Mouse (Mus musculus): ENCODE results near the gene Etl4. TPM values are rescaled to one million over a fixed set of nuclear protein-coding genes. Genes with fewer than 3 reads are reported as not detected.
A peak's percentile ranks its signal among the peaks of the same experiment; 100 is the strongest.

Etl4 gene
- polyA plus RNA-seq, 1 experiment, result 154 TPM

- TF ChIP-seq EP300 (IDR thresholded peaks at IDR 0.05; ENCODE audit: insufficient read depth, low read depth, low read length), result no peak
- no peak for TF ChIP-seq CTCF (IDR thresholded peaks at IDR 0.05; ENCODE audit: low read depth, low read length)
- TF ChIP-seq POLR2A (IDR thresholded peaks at IDR 0.05; ENCODE audit: insufficient read depth, low read length), result no peak
- H3K27me3 ChIP-seq (ENCODE audit: control insufficient read depth, insufficient read depth, low read length, poor library complexity, severe bottlenecking), result no peaks in the 10 kb centered on the region
- H3K4me1 ChIP-seq (ENCODE audit: control insufficient read depth, insufficient read depth, low read length), result peaks cover 2% of the 10 kb centered on the region
- H3K27ac ChIP-seq (ENCODE audit: insufficient read depth, low read length), result peak overlapping the region; percentile 94
- no peak overlapping the region for H3K4me3 ChIP-seq (ENCODE audit: low read depth, low read length)
- H3K9me3 ChIP-seq (replicated peaks; ENCODE audit: control insufficient read depth, insufficient read depth, low read length, poor library complexity, severe bottlenecking), result no peaks in the 10 kb centered on the region
- H3K36me3 ChIP-seq (ENCODE audit: control insufficient read depth, insufficient read depth, low read length, poor library complexity, severe bottlenecking), result 0 out of 2 replicates have a peak, but pooled peaks cover 7% of the 10 kb centered on the region
- H3K9ac ChIP-seq (ENCODE audit: low read depth, poor library complexity, severe bottlenecking), result no peak overlapping the region
These were observed 825.9 kb downstream of the Etl4 start for GRCm38 (mm10) chr2:20735444-20735843.

- no peaks in the 10 kb centered on the region for H3K27me3 ChIP-seq (ENCODE audit: control insufficient read depth, insufficient read depth, low read length, poor library complexity, severe bottlenecking)
- peak overlapping the region; percentile 94 for H3K27ac ChIP-seq (ENCODE audit: insufficient read depth, low read length)
- H3K4me1 ChIP-seq (ENCODE audit: control insufficient read depth, insufficient read depth, low read length), result peaks cover 2% of the 10 kb centered on the region
- TF ChIP-seq POLR2A (IDR thresholded peaks at IDR 0.05; ENCODE audit: insufficient read depth, low read length) (no peak), EP300 (IDR thresholded peaks at IDR 0.05; ENCODE audit: insufficient read depth, low read depth, low read length) (peak; percentile 95)
- peak overlapping the region; percentile 49 for H3K9ac ChIP-seq (ENCODE audit: low read depth, poor library complexity, severe bottlenecking)
- H3K9me3 ChIP-seq (replicated peaks; ENCODE audit: control insufficient read depth, insufficient read depth, low read length, poor library complexity, severe bottlenecking), result no peaks in the 10 kb centered on the region
- no peak overlapping the region for H3K4me3 ChIP-seq (ENCODE audit: low read depth, low read length)
- H3K36me3 ChIP-seq (ENCODE audit: control insufficient read depth, insufficient read depth, low read length, poor library complexity, severe bottlenecking), result 0 out of 2 replicates have a peak, but pooled peaks cover 7% of the 10 kb centered on the region
These were observed 826.9 kb downstream of the Etl4 start for GRCm38 (mm10) chr2:20736324-20737015.

DNA sequence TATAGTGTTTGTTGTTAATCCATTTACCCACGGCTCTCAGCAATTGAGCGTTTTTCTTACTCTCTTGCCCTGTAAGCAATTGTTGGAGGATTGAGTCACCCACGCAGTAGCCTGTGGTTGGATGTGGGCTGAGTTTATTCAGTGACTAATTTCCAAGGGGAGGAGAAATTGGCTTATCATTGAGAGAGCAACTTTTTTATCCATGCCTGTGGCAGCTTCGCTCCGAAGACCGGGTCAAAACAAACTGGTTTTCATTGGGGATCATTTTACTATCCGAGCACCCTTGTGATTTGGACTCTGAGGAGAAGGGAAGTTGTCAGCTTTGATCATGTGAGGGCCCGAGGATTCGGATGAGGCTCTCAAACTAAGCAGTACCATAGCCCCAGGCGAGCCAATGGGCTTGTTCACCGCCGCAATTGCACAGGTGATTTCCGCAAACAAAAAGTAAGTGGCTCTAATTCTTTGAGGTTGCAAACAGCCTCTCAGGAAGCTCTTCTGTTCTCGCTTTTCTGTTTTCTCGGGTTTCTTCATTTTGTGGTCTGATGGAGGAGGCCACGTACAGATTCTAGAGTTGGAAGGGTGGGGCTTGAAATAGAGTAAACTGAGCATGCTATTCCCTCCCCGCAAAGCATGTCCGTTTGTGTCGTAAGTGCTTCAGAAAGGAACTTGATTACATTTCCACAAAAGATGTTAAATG lies 827.7 kb downstream of the Etl4 start:
- Histone ChIP-seq H3K9me3 (replicated peaks; ENCODE audit: control insufficient read depth, insufficient read depth, low read length, poor library complexity, severe bottlenecking) (no peaks in the 10 kb centered on the region), H3K27ac (ENCODE audit: insufficient read depth, low read length) (peak overlapping the region; percentile 94), H3K27me3 (ENCODE audit: control insufficient read depth, insufficient read depth, low read length, poor library complexity, severe bottlenecking) (no peaks in the 10 kb centered on the region), H3K4me3 (ENCODE audit: low read depth, low read length) (no peak overlapping the region), H3K9ac (ENCODE audit: low read depth, poor library complexity, severe bottlenecking) (peak overlapping the region; percentile 49), H3K36me3 (ENCODE audit: control insufficient read depth, insufficient read depth, low read length, poor library complexity, severe bottlenecking) (peaks cover 3% of the 10 kb centered on the region; the same call in 1 of the 2 replicates), H3K4me1 (ENCODE audit: control insufficient read depth, insufficient read depth, low read length) (peaks cover 2% of the 10 kb centered on the region)
- TF ChIP-seq EP300 (IDR thresholded peaks at IDR 0.05; ENCODE audit: insufficient read depth, low read depth, low read length), result 0 out of 2 replicates have a peak, but pooled peaks have one; percentile 52
- no peak for TF ChIP-seq POLR2A (IDR thresholded peaks at IDR 0.05; ENCODE audit: insufficient read depth, low read length)
- no peak for TF ChIP-seq CTCF (IDR thresholded peaks at IDR 0.05; ENCODE audit: low read depth, low read length)

- no peaks in the 10 kb centered on the region for H3K27me3 ChIP-seq (ENCODE audit: control insufficient read depth, insufficient read depth, low read length, poor library complexity, severe bottlenecking)
- peaks cover 5% of the 10 kb centered on the region for H3K36me3 ChIP-seq (ENCODE audit: control insufficient read depth, insufficient read depth, low read length, poor library complexity, severe bottlenecking)
- H3K4me1 ChIP-seq (ENCODE audit: control insufficient read depth, insufficient read depth, low read length), result peaks cover 2% of the 10 kb centered on the region
- peak; percentile 86 for TF ChIP-seq EP300 (IDR thresholded peaks at IDR 0.05; ENCODE audit: insufficient read depth, low read depth, low read length)
- TF ChIP-seq CTCF (IDR thresholded peaks at IDR 0.05; ENCODE audit: low read depth, low read length), result no peak
- H3K27ac ChIP-seq (ENCODE audit: insufficient read depth, low read length), result peak overlapping the region; percentile 94
- no peak overlapping the region for H3K4me3 ChIP-seq (ENCODE audit: low read depth, low read length)
- H3K9me3 ChIP-seq (replicated peaks; ENCODE audit: control insufficient read depth, insufficient read depth, low read length, poor library complexity, severe bottlenecking), result no peaks in the 10 kb centered on the region
- no peak overlapping the region for H3K9ac ChIP-seq (ENCODE audit: low read depth, poor library complexity, severe bottlenecking)
These were observed 828.3 kb downstream of the Etl4 start for GRCm38 (mm10) chr2:20737837-20738236.

- TF ChIP-seq EP300 (IDR thresholded peaks at IDR 0.05; ENCODE audit: insufficient read depth, low read depth, low read length), result no peak
- no peak for TF ChIP-seq CTCF (IDR thresholded peaks at IDR 0.05; ENCODE audit: low read depth, low read length)
- no peak for TF ChIP-seq POLR2A (IDR thresholded peaks at IDR 0.05; ENCODE audit: insufficient read depth, low read length)
- Histone ChIP-seq H3K4me1 (ENCODE audit: control insufficient read depth, insufficient read depth, low read length) (no peaks in the 10 kb centered on the region), H3K27me3 (ENCODE audit: control insufficient read depth, insufficient read depth, low read length, poor library complexity, severe bottlenecking) (no peaks in the 10 kb centered on the region), H3K27ac (ENCODE audit: insufficient read depth, low read length) (no peak overlapping the region), H3K4me3 (ENCODE audit: low read depth, low read length) (no peak overlapping the region), H3K9ac (ENCODE audit: low read depth, poor library complexity, severe bottlenecking) (no peak overlapping the region), H3K36me3 (ENCODE audit: control insufficient read depth, insufficient read depth, low read length, poor library complexity, severe bottlenecking) (peaks cover 48% of the 10 kb centered on the region), H3K9me3 (replicated peaks; ENCODE audit: control insufficient read depth, insufficient read depth, low read length, poor library complexity, severe bottlenecking) (peaks cover 23% of the 10 kb centered on the region)
These were observed 838.1 kb downstream of the Etl4 start for GRCm38 (mm10) chr2:20747723-20748122.

DNA sequence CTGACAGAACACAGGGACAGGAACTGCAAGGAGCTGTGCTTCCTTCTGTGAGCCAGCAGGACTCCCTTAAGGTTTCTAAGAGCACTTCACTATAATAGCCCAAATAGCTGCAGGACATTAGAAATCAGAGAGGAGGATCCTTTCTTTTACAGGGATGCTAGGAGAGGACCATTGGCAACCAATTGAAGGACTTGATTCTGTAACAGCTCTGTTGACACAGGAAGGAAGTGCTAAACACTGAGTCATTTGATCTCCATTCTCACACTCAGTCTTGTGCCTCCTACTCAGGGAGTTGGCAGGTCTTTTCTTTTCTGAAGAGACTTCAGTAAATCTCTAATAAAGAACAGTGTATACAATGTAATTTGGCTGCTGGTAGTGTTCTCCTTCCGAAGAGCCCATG lies 838.9 kb downstream of the Etl4 start:
- Histone ChIP-seq H3K9me3 (replicated peaks; ENCODE audit: control insufficient read depth, insufficient read depth, low read length, poor library complexity, severe bottlenecking) (peaks cover 23% of the 10 kb centered on the region), H3K4me3 (ENCODE audit: low read depth, low read length) (no peak overlapping the region), H3K27me3 (ENCODE audit: control insufficient read depth, insufficient read depth, low read length, poor library complexity, severe bottlenecking) (no peaks in the 10 kb centered on the region), H3K36me3 (ENCODE audit: control insufficient read depth, insufficient read depth, low read length, poor library complexity, severe bottlenecking) (peaks cover 41% of the 10 kb centered on the region), H3K9ac (ENCODE audit: low read depth, poor library complexity, severe bottlenecking) (no peak overlapping the region), H3K4me1 (ENCODE audit: control insufficient read depth, insufficient read depth, low read length) (no peaks in the 10 kb centered on the region), H3K27ac (ENCODE audit: insufficient read depth, low read length) (no peak overlapping the region)
- TF ChIP-seq EP300 (IDR thresholded peaks at IDR 0.05; ENCODE audit: insufficient read depth, low read depth, low read length) (no peak), POLR2A (IDR thresholded peaks at IDR 0.05; ENCODE audit: insufficient read depth, low read length) (no peak), CTCF (IDR thresholded peaks at IDR 0.05; ENCODE audit: low read depth, low read length) (no peak)
